Mouse (Mus musculus): ENCODE measurements at regions not wholly inside any gene's neighbourhood (a gene's known extent, or its start where the extent isn't known, plus 50 kb on each side); places are given as distances from the start of the nearest gene placed in this dataset.

- TF ChIP-seq USF2 (IDR thresholded peaks at IDR 0.05; ENCODE audit: borderline replicate concordance in 1 of 2, insufficient read depth in 1 of 2, low read depth in 1 of 2, low read length in 2 of 2) (no peak), CTCF (IDR thresholded peaks at IDR 0.05 in 2 of 3, conservative IDR thresholded peaks at IDR 0.05 in 1 of 3; ENCODE audit: control insufficient read depth in 1 of 3, insufficient read depth in 1 of 3, low read depth in 2 of 3, low read length in 3 of 3, poor library complexity in 1 of 3, severe bottlenecking in 1 of 3) (no peak), POLR2AphosphoS5 (IDR thresholded peaks at IDR 0.05; ENCODE audit: borderline replicate concordance, low read depth, low read length) (no peak), USF1 (IDR thresholded peaks at IDR 0.05; ENCODE audit: low read depth, low read length) (no peak), ELF1 (IDR thresholded peaks at IDR 0.05; ENCODE audit: low read depth, low read length) (no peak), MAX (IDR thresholded peaks at IDR 0.05; ENCODE audit: low read length) (no peak), GABPA (IDR thresholded peaks at IDR 0.05; ENCODE audit: low read depth, low read length) (no peak), MXI1 (IDR thresholded peaks at IDR 0.05; ENCODE audit: low read depth, low read length) (no peak), EP300 (IDR thresholded peaks at IDR 0.05; ENCODE audit: low read depth in 1 of 2, low read length in 2 of 2) (no peak), BHLHE40 (IDR thresholded peaks at IDR 0.05; ENCODE audit: borderline replicate concordance, low read depth, low read length) (no peak)
Measured at GRCm38 (mm10) chr10:124349300-124349699, 1040.0 kb downstream of the Slc16a7 start.
